Mouse (Mus musculus) limb, embryonic 15.5 days (tissue): Measurements from ENCODE around the gene Gm28041. TPM values are rescaled to one million over a fixed set of nuclear protein-coding genes. Genes with fewer than 3 reads are reported as not detected.
"Not testable (repeated sequence)": the region's sequence is repeated elsewhere in the genome, so short reads cannot be mapped to it uniquely, and the experiment has no call there.

Source experiments
- ATAC-seq: fragments of 200-750 bp; cut with Nextera tagmentation; 2 replicates; pipeline ENCODE4 v1.8.0; 2017; ENCODE audit warnings: low read depth, moderate TSS enrichment; ENCODE audit not compliant: insufficient number of reproducible peaks, low FRiP score, low TSS enrichment
- H3K27ac ChIP-seq: fragments of 300-500 bp; sonication (generic); 2 replicates; pipeline ENCODE4 v1.5.1; 2015; ENCODE audit warnings: moderate library complexity, mild to moderate bottlenecking, inconsistent platforms
- H3K27me3 ChIP-seq: fragments of 300-500 bp; sonication (generic); 2 replicates; pipeline ENCODE4 v1.6.1; 2015; ENCODE audit warnings: inconsistent platforms
- H3K36me3 ChIP-seq: fragments of 300-500 bp; sonication (generic); 2 replicates; pipeline ENCODE4 v1.6.1; 2015; ENCODE audit warnings: inconsistent platforms
- H3K4me1 ChIP-seq: fragments of 300-500 bp; sonication (generic); 2 replicates; pipeline ENCODE4 v1.6.1; 2015; ENCODE audit warnings: inconsistent platforms
- H3K4me2 ChIP-seq: fragments of 300-500 bp; sonication (generic); 2 replicates; pipeline ENCODE4 v1.6.1; 2015; ENCODE audit warnings: mild to moderate bottlenecking, inconsistent platforms
- H3K4me3 ChIP-seq: fragments of 300-500 bp; sonication (generic); 2 replicates; pipeline ENCODE4 v1.5.1; 2015; ENCODE audit warnings: mild to moderate bottlenecking, inconsistent platforms
- H3K9ac ChIP-seq: fragments of 300-500 bp; sonication (generic); 2 replicates; pipeline ENCODE4 v1.6.1; 2015; ENCODE audit warnings: inconsistent platforms
- H3K9me3 ChIP-seq: fragments of 300-500 bp; sonication (generic); 2 replicates; pipeline ENCODE4 v1.6.1; 2016; ENCODE audit warnings: inconsistent platforms
- WGBS: fragments of 180-500 bp; shearing (Covaris S2); methylation state at CpG from one replicate; pipeline ENCODE4 v1.1.7; 2015; 5-methylcytosine and 5-hydroxymethylcytosine counted together
- polyA plus RNA-seq: library from polyadenylated mRNA; unstranded; fragments of >200 nt; fragmentation: Nextera tagmentation; extraction: Ambion mirVana; gene quantifications from 2 replicates; pipeline ENCODE4 v1.2.1, GENCODE M21; 2015

Gm28041 gene
- 0.50 TPM in 1 of 2 replicates, not detected in the other for polyA plus RNA-seq

GRCm38 (mm10) chr13:67375050-67375911 lies at the start of gene Gm28041, which contains the start of gene Zfp456:
Gm28041 (minus strand) TSS chr13:67375733.
Zfp456 (minus strand) TSS chr13:67375810.
- ATAC-seq = peak; percentile 87
- H3K27me3 ChIP-seq, H3K4me1 ChIP-seq, H3K9me3 ChIP-seq, H3K27ac ChIP-seq, H3K9ac ChIP-seq, H3K36me3 ChIP-seq: not testable (repeated sequence)
- peak within 1 kb of the TSS; percentile 47 for H3K4me2 ChIP-seq
- WGBS = 20% methylated on average over 15 of the region's 15 CpGs
- H3K4me3 ChIP-seq = peak within 1 kb of the TSS; percentile 48

GRCm38 (mm10) chr13:67422532-67422931 lies 47.0 kb upstream of the Gm28041 start:
- H3K36me3 ChIP-seq, H3K9me3 ChIP-seq, H3K27ac ChIP-seq, ATAC-seq, H3K9ac ChIP-seq, H3K4me3 ChIP-seq, H3K4me2 ChIP-seq, H3K4me1 ChIP-seq, H3K27me3 ChIP-seq: not testable (repeated sequence)
- WGBS = 86% methylated on average over 2 of the region's 2 CpGs

GRCm38 (mm10) chr13:67421207-67421857 lies 45.8 kb upstream of the Gm28041 start, which contains the start of gene Zfp459:
Zfp459 (minus strand) TSS chr13:67421418.
- Histone ChIP-seq H3K36me3 (no peaks in the 10 kb centered on the region), H3K27ac (0 out of 2 replicates have a peak within 1 kb of the TSS, but pooled peaks have one; percentile 17), H3K4me3 (peak within 1 kb of the TSS; percentile 57), H3K4me2 (peak within 1 kb of the TSS; percentile 81), H3K4me1 (peaks cover 4% of the 10 kb centered on the region; the same call in 1 of the 2 replicates), H3K9me3 (no peaks in the 10 kb centered on the region), H3K9ac (peak within 1 kb of the TSS; percentile 56), H3K27me3 (no peaks in the 10 kb centered on the region)
- 1% methylated on average over 22 of the region's 22 CpGs for WGBS
- no peak for ATAC-seq

- Histone ChIP-seq H3K27ac (0 out of 2 replicates have a peak overlapping the region, but pooled peaks have one; percentile 17), H3K27me3 (no peaks in the 10 kb centered on the region), H3K36me3 (no peaks in the 10 kb centered on the region), H3K9me3 (no peaks in the 10 kb centered on the region), H3K4me2 (peak overlapping the region; percentile 81), H3K4me1 (peaks cover 4% of the 10 kb centered on the region; the same call in 1 of the 2 replicates), H3K4me3 (peak overlapping the region; percentile 57), H3K9ac (peak overlapping the region; percentile 56)
- WGBS = 30% methylated on average over 11 of the region's 11 CpGs
- ATAC-seq = no peak
These were observed 45.1 kb upstream of the Gm28041 start for GRCm38 (mm10) chr13:67420558-67421206.

GRCm38 (mm10) chr13:67416811-67417210 lies 41.3 kb upstream of the Gm28041 start:
- Histone ChIP-seq H3K27ac (no peak overlapping the region), H3K27me3 (no peaks in the 10 kb centered on the region), H3K4me1 (peaks cover 4% of the 10 kb centered on the region; the same call in 1 of the 2 replicates), H3K9ac (no peak overlapping the region), H3K4me3 (no peak overlapping the region), H3K4me2 (no peak overlapping the region), H3K36me3 (no peaks in the 10 kb centered on the region), H3K9me3 (no peaks in the 10 kb centered on the region)
- WGBS = 87% methylated on average over 3 of the region's 3 CpGs
- ATAC-seq = no peak

GRCm38 (mm10) chr13:67415759-67416158 lies 40.2 kb upstream of the Gm28041 start:
- no peak overlapping the region for H3K4me3 ChIP-seq

GRCm38 (mm10) chr13:67413634-67414033 lies 38.1 kb upstream of the Gm28041 start:
- H3K9me3 ChIP-seq, H3K4me2 ChIP-seq, H3K4me1 ChIP-seq, H3K4me3 ChIP-seq, H3K36me3 ChIP-seq, H3K9ac ChIP-seq, H3K27ac ChIP-seq, ATAC-seq, H3K27me3 ChIP-seq: not testable (repeated sequence)
- 66% methylated on average over 3 of the region's 3 CpGs for WGBS

More at GRCm38 (mm10) chr13:67415759-67416158, 40.2 kb upstream of the Gm28041 start:
- no peak for ATAC-seq
- no peaks in the 10 kb centered on the region for H3K36me3 ChIP-seq
- H3K4me1 ChIP-seq = peaks cover under 1% of the 10 kb centered on the region; the same call in 1 of the 2 replicates
- no peaks in the 10 kb centered on the region for H3K27me3 ChIP-seq
- H3K9me3 ChIP-seq = no peaks in the 10 kb centered on the region
- H3K27ac ChIP-seq = no peak overlapping the region
- WGBS = 87% methylated on average over 6 of the region's 6 CpGs
- no peak overlapping the region for H3K4me2 ChIP-seq
- H3K9ac ChIP-seq = no peak overlapping the region

GRCm38 (mm10) chr13:67399183-67399903 lies 23.8 kb upstream of the Gm28041 start, which contains the start of gene Zfp429:
Zfp429 (minus strand) TSS chr13:67399819.
- H3K27ac ChIP-seq = peak within 1 kb of the TSS; percentile 77
- H3K4me1 ChIP-seq = not testable (repeated sequence)

GRCm38 (mm10) chr13:67376255-67376654 lies 722 bp upstream of the Gm28041 start:
- not testable (repeated sequence) for H3K9me3 ChIP-seq, ATAC-seq, H3K4me3 ChIP-seq, H3K4me2 ChIP-seq, H3K27me3 ChIP-seq, H3K4me1 ChIP-seq, H3K36me3 ChIP-seq, H3K27ac ChIP-seq, H3K9ac ChIP-seq
- 77% methylated on average over 3 of the region's 3 CpGs for whole genome bisulfite sequencing

More at GRCm38 (mm10) chr13:67399183-67399903, 23.8 kb upstream of the Gm28041 start, which contains the start of gene Zfp429:
- H3K9me3 ChIP-seq, H3K27me3 ChIP-seq, H3K36me3 ChIP-seq: not testable (repeated sequence)
- WGBS = 5% methylated on average over 15 of the region's 16 CpGs
- ATAC-seq = peak; percentile 88
- Histone ChIP-seq H3K4me2 (peak within 1 kb of the TSS; percentile 44), H3K4me3 (peak within 1 kb of the TSS; percentile 61), H3K9ac (peak within 1 kb of the TSS; percentile 42; the same call in 1 of the 2 replicates)

GRCm38 (mm10) chr13:67360131-67360744 lies 15.3 kb downstream of the Gm28041 start, which contains the start of the genes Gm28044 and Zfp953:
Gm28044 (minus strand) TSS chr13:67360536.
Zfp953 (minus strand) TSS chr13:67360605.
- Histone ChIP-seq H3K27me3 (no peaks in the 10 kb centered on the region), H3K4me3 (peak within 1 kb of the TSS; percentile 68), H3K27ac (peak within 1 kb of the TSS; percentile 76), H3K4me1 (0 out of 2 replicates have a peak, but pooled peaks cover 4% of the 10 kb centered on the region), H3K36me3 (no peaks in the 10 kb centered on the region), H3K4me2 (peak within 1 kb of the TSS; percentile 74), H3K9me3 (no peaks in the 10 kb centered on the region), H3K9ac (peak within 1 kb of the TSS; percentile 55)
- peak; percentile 72 for ATAC-seq
- WGBS = under 1% methylated on average over 15 of the region's 15 CpGs
